Mouse (Mus musculus) cerebellum, adult 2 months (tissue): Measurements from ENCODE around the gene Klri2. TPM values are rescaled to one million over a fixed set of nuclear protein-coding genes. Genes with fewer than 3 reads are reported as not detected.
"Not testable (repeated sequence)": the region's sequence is repeated elsewhere in the genome, so short reads cannot be mapped to it uniquely, and the experiment has no call there.

Experiments used
- DNase-seq, 2 experiments: peaks; one replicate each; pipeline ENCODE4 v3.0.0; 2021
- H3K27ac ChIP-seq: fragments of 200-500 bp; 2 replicates; pipeline ENCODE4 v1.5.1; 2012; ENCODE audit warnings: low read length, control low read depth, inconsistent platforms; ENCODE audit not compliant: insufficient read depth
- H3K27me3 ChIP-seq: fragments of 200-500 bp; 2 replicates; pipeline ENCODE4 v1.6.1; 2012; ENCODE audit warnings: inconsistent platforms, mild to moderate bottlenecking, low read length, moderate library complexity; ENCODE audit not compliant: control insufficient read depth, insufficient read depth
- H3K4me1 ChIP-seq: fragments of 200-500 bp; 2 replicates; pipeline ENCODE4 v1.6.1; 2011; ENCODE audit warnings: low read length; ENCODE audit not compliant: control insufficient read depth, insufficient read depth
- H3K4me3 ChIP-seq: fragments of 200-500 bp; replicated peaks from 2 replicates; pipeline ENCODE3; 2011; ENCODE audit warnings: mild to moderate bottlenecking, low read depth, low read length, control low read depth; ENCODE audit not compliant: insufficient read depth
- CTCF ChIP-seq: fragments of 200-500 bp; IDR thresholded peaks from 2 replicates; pipeline ENCODE4 v1.5.1; 2011; ENCODE audit warnings: low read depth, mild to moderate bottlenecking, control low read depth, low read length, moderate library complexity, borderline replicate concordance; ENCODE audit not compliant: insufficient read depth
- POLR2A ChIP-seq: fragments of 200-500 bp; IDR thresholded peaks from 2 replicates; pipeline ENCODE4 v1.6.1; 2011; ENCODE audit warnings: low read length, control low read depth, borderline replicate concordance; ENCODE audit not compliant: insufficient read depth
- WGBS: fragments of 180-500 bp; shearing (Covaris S2); methylation state at CpG from one replicate; pipeline ENCODE4 v1.1.7; 2018; 5-methylcytosine and 5-hydroxymethylcytosine counted together
- polyA plus RNA-seq: library from polyadenylated mRNA; depleted of rRNA; stranded (reverse); fragments of >200 nt; gene quantifications from 2 replicates; pipeline ENCODE4 v1.2.3, GENCODE M21; 2012; rRNA removed

The Klri2 gene
- polyA plus RNA-seq = not detected in 2 replicates

DNA sequence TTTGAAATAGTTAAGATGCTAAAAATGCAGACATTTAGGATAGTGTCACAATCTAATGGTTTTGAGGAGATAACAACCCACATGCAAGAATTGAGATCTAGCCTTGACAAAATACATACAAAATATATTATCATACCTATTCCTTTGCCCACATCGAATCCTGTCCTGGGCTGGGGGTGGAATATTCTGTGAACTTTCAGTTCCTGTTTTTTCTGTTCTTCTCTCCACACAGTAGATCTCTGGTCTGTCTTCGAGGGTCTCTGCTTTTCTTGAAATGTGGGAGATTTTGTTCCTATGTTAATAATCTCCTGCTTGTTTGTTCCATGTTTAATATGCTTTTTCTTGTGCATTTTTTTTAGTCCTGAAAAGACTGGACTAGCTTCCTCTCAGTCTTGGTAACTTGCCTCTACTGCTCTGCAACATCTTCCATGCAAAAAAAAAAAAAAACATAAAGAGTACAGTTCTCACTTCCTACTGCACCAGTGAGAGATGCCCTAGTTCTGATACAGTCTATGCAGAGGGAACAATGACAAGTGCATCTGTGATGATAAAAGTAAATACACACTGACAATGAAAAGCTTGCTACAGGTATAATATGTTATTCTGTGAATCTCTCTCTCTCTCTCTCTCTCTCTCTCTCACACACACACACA lies at the start of gene Klri2:
Klri2 (minus strand) TSS at position 416 of the 653 bp plus-strand sequence.
- DNase-seq = no peak
- no peaks in the 10 kb centered on the region for H3K4me1 ChIP-seq
- H3K27ac ChIP-seq = no peak within 1 kb of the TSS
- no peaks in the 10 kb centered on the region for H3K27me3 ChIP-seq
- H3K4me3 ChIP-seq = no peak within 1 kb of the TSS
- TF ChIP-seq POLR2A = no peak
- no peak for TF ChIP-seq CTCF
- WGBS = 68% methylated on average over 2 of the region's 2 CpGs

DNA sequence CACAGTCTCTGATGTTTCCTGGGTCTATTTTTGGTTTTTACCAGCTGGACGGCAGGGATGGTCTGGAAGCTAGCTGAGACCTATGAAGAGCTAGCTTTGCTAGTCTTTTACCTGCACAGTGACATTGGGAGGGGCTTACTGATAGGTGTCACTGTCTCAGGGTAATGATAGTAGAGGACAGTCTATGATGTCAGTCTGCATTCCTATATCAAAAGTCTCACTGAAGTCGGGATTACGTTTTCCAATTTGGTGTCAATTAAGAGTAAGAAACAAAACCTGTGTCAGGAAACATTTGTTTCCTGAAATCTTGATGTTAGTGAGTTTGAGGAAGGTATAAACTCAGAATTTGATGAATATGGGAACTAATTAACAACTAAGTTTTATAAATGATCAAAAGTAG lies 43.9 kb upstream of the Klri2 start, which contains the start of gene Gm156:
Gm156 (minus strand) TSS at position 101 of the 400 bp plus-strand sequence.
- WGBS = 86% methylated on average over 3 of the region's 3 CpGs
- not testable (repeated sequence) for DNase-seq

DNA sequence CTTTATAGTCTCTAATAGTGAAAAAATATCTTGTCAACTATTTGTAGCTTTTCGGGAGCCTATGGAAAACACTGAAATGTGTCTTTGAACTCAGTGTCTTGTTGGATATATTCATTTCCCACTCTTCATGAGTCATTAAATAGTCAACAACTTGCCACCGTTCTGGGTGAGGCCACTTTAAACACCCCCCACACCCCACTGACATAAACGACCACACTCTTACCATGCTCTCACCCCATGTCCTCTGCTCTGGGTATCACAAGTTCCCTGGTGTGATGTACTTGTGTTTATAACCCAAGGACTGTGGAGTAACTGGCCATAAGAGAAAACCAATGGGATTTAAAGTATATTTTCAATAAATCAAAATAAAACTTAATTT lies 7.4 kb upstream of the Klri2 start:
- DNase-seq = no peak
- no peaks in the 10 kb centered on the region for H3K4me1 ChIP-seq
- H3K27ac ChIP-seq = no peak overlapping the region
- no peak overlapping the region for H3K4me3 ChIP-seq
- no peak for TF ChIP-seq CTCF
- no peak for TF ChIP-seq POLR2A
- H3K27me3 ChIP-seq = no peaks in the 10 kb centered on the region
- 62% methylated on average over 3 of the region's 3 CpGs for WGBS

More for the DNA sequence above, 43.9 kb upstream of the Klri2 start, which contains the start of gene Gm156:
- H3K4me1 ChIP-seq, H3K27me3 ChIP-seq, H3K4me3 ChIP-seq, H3K27ac ChIP-seq: not testable (repeated sequence)

DNA sequence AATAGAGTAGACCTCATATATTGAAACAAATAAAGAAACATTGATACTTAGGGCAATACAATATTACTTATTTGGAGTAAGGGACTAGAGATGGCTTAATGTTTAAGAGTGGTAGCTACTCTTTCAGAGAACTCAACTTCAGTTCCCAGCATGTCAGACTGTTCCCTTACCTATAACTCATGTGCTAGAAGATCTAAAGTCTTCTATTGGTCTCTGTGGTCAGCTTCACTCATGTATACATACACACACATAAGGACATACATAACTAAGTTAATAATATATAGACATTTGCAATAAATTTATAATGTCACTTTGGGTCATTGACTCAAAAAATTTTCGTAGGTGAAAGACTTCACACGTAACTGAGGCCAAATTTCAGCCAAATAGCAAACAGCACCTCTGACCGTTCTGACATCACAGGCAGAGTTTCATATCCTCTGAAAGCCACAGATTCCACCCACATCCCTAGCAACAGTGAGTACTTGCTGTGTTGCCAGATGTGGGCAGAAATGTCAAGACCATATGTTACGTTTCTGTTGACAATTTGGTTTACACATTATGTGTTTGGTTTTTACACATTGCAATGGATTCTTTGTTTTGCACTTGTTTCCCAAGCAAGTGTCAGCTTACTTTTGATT lies 6.9 kb upstream of the Klri2 start:
- Histone ChIP-seq H3K27ac (no peak overlapping the region), H3K27me3 (no peaks in the 10 kb centered on the region), H3K4me1 (no peaks in the 10 kb centered on the region), H3K4me3 (no peak overlapping the region)
- no peak for TF ChIP-seq CTCF
- TF ChIP-seq POLR2A = no peak
- 74% methylated on average over 4 of the region's 4 CpGs for WGBS
- no peak for DNase-seq

DNA sequence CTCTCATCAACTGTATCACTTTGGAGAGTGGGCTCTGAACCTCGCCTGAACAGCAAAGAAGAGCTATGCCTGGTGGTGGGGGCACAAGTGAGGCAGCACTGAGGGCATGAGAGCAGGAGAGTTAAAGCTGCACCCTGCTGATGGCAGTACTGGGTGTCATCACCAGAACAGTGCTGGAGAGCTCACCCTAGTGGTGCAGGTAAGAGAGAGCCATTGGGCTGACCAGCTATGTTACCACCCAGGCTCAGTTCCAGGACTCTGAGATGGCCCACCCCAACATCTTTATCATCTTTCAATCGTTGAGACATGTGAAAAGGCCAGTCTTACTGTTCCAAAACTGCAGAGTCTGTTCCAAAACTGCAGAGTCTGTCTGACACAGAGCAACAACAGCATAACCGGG lies 5.9 kb upstream of the Klri2 start:
- Histone ChIP-seq H3K4me3 (no peak overlapping the region), H3K27ac (no peak overlapping the region), H3K27me3 (no peaks in the 10 kb centered on the region), H3K4me1 (no peaks in the 10 kb centered on the region)
- no peak for TF ChIP-seq CTCF
- TF ChIP-seq POLR2A = no peak
- DNase-seq = no peak
- WGBS = 58% methylated on average over 3 of the region's 3 CpGs

DNA sequence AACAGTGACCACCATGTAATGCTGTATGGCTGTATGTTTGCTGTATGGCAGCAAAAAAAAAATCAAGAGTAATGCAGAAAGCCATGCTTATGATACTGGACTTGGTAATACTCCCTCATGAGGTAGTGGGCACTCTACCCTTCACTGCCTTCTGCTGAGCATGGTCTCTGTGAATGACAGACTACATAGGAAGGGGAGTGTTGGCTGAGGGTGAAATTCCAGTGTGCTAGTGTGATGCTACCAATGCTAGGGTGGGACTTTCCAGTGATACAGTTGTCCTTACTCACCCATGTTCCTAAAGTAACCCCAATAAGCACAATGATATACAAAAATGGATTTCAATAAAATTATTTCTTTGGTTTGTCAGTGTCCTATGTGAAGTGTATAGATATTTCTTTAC lies 3.9 kb downstream of the Klri2 start:
- no peaks in the 10 kb centered on the region for H3K27me3 ChIP-seq
- TF ChIP-seq CTCF = no peak
- no peak for TF ChIP-seq POLR2A
- no peak overlapping the region for H3K27ac ChIP-seq
- DNase-seq = no peak
- no peaks in the 10 kb centered on the region for H3K4me1 ChIP-seq
- no peak overlapping the region for H3K4me3 ChIP-seq

DNA sequence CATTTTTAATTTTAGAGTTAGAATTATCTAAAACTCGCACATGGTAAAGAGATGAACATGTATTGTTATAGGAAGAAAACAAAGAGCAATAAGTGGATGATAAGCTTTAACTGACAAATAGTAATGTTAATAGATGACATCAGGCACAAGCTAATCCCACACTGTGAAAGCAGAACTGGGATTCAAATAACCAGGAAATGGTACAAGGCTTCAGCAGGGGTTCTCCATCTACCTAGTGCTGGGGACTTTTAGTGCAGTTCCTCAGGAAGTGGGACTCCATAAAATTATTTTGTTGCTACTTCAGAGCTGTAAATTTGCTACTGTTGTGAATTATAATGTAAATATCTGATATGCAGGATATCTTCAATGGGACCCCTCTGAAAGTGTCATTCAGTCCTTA lies 13.0 kb downstream of the Klri2 start:
- no peak for TF ChIP-seq CTCF
- TF ChIP-seq POLR2A = no peak
- DNase-seq = no peak
- 92% methylated on average over 1 of the region's 1 CpGs for WGBS
- Histone ChIP-seq H3K27me3 (no peaks in the 10 kb centered on the region), H3K27ac (no peak overlapping the region), H3K4me1 (no peaks in the 10 kb centered on the region), H3K4me3 (no peak overlapping the region)

DNA sequence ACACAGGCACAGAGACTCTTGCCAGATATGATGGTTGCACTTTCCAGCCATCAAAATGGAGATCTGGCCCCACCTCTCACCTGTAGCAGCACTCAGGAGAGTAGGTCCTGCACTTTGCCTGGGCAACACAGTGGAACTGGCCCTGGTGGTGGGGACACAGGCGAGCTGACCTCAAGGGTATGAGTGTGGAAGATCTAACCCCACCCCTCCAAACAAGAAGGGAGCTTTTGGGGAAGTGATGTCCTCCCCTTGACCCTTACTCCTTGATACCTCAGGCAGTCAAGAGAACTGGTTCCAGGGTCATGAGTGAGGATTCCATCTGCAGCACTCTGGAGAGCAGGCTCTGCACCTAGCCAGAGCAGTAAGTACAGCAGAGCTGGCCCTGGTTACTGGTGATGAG lies 18.9 kb downstream of the Klri2 start:
- Histone ChIP-seq H3K4me3 (no peak overlapping the region), H3K27ac (no peak overlapping the region), H3K4me1 (no peaks in the 10 kb centered on the region), H3K27me3 (no peaks in the 10 kb centered on the region)
- DNase-seq = no peak
- WGBS = 41% methylated on average over 1 of the region's 1 CpGs
- no peak for TF ChIP-seq CTCF
- TF ChIP-seq POLR2A = no peak
